Mouse (Mus musculus): ENCODE results near the gene Metap1.

DNA sequence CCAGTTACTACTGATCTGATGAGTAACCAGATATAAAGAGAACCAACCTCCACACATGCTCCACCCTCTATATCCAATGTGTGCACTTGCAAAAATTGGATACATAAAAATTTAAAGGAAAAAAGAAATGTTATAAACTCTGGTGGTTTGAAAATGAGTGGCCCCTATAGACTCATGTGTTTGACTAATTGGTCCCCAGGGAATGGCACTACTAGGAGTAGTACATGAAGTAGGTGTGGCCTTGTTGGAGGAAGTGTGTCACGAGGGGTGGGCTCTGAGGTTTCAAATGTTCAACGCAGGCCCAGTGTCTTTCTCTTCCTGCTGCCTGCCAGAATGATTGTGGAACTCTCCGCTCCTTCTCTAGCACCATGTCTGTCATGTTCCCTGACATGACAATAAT, 27.5 kb downstream of the Metap1 start:
- TF ChIP-seq CTCF (IDR thresholded peaks at IDR 0.05; ENCODE audit: low read depth), result no peak
- no peak for TF ChIP-seq EP300 (IDR thresholded peaks at IDR 0.05; ENCODE audit: low read depth)

Measured in liver, postnatal 0 days (tissue).